Mouse (Mus musculus) thymus, adult 2 months (tissue): ENCODE data around the gene B3galt4.

ENCODE experiments used
- CTCF ChIP-seq: fragments of 200-500 bp; IDR thresholded peaks from 2 replicates; pipeline ENCODE4 v1.5.1; 2012; ENCODE audit warnings: mild to moderate bottlenecking, control low read depth, low read length, moderate library complexity, borderline replicate concordance; ENCODE audit not compliant: control insufficient read depth, poor library complexity, insufficient read depth; ENCODE audit errors: extremely low read depth
- POLR2A ChIP-seq: fragments of 200-500 bp; IDR thresholded peaks from 2 replicates; pipeline ENCODE4 v1.6.1; 2012; ENCODE audit warnings: mild to moderate bottlenecking, low read length, control low read depth, moderate library complexity; ENCODE audit not compliant: control insufficient read depth, poor library complexity, insufficient read depth; ENCODE audit errors: extremely low read depth

- peak; percentile 27; the same call in 1 of the 2 replicates for TF ChIP-seq CTCF
- TF ChIP-seq POLR2A = peak; percentile 77
These were observed at the start of gene B3galt4 for GRCm38 (mm10) chr17:33951021-33951946.
